ENCODE assay signal across 8 mouse cellular contexts in the genomic region with DNA sequence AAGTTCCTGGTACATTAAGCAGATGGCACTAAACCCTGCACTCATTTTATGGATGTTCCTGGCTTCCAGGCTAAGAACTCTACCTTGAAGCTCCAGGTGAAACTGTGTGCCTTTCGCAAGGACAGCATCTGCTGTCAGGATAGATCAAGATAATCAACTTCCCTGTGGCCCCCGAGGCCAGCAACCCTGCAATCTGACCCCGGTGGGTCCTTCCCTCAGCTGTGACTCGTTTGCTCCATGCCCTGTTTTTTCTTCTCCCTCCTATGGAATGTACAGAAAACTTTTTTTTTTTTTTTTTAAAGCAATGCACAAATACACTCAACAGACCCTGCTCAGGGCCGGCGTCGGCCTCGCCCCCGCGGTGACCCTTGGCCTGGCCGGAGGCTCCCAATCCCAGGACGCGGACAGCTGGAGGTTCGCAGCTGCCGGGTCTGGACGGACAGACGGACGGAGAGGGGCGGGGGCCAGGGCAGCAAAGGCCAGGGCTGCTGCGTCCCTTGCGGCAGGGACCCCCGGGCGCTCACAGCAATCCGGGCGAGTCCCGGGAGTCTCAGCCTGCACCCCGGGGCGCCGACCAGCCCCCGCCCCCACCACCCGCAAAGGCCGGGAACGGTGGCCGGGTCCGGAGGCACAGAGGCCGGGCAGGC. TPM values are rescaled to one million over a fixed set of nuclear protein-coding genes. Genes with fewer than 3 reads are reported as not detected.
A peak's percentile ranks its signal among the peaks of the same experiment; 100 is the strongest.
DNase-seq lines count a peak whose midpoint lies in the region; ATAC-seq lines count a peak whose summit lies in the region.
"Had no signal": no experiment of that assay in that cellular context is flagged by ENCODE, and none has a peak within 500 bp of the region (broad histone marks: within the 10 kb centered on the region; RNA-seq: fewer than 3 reads in every experiment).

No protein-coding gene starts in this region.

- peak overlapping the region; percentile 97 for H3K9ac ChIP-seq in liver, embryonic 11.5 days (ENCODE audit: low read depth, low read length)
- peak overlapping the region; percentile 97 for H3K9ac ChIP-seq in neural tube, embryonic 14.5 days (replicated peaks; ENCODE audit: low read depth, low read length)

- WGBS in liver, embryonic 11.5 days: 0% methylated on average over 36 of the region's 36 CpGs
- under 1% methylated on average over 36 of the region's 36 CpGs for WGBS in neural tube, embryonic 14.5 days

- H3K27ac ChIP-seq in liver, embryonic 11.5 days (ENCODE audit: low read depth, low read length): peak overlapping the region; percentile 59
- peak overlapping the region; percentile 73 for H3K27ac ChIP-seq in neural tube, embryonic 14.5 days (ENCODE audit: low read depth, low read length)

- H3K4me3 ChIP-seq in liver, embryonic 11.5 days (ENCODE audit: low read depth, low read length): peak overlapping the region; percentile 98
- peak overlapping the region; percentile 99 for H3K4me3 ChIP-seq in neural tube, embryonic 14.5 days (ENCODE audit: low read depth, low read length)

- peak; percentile 7 for DNase-seq in spleen, adult 12 weeks (ENCODE audit: low spot score)
- no peak for DNase-seq in spleen, adult 18-20 months
- peak; percentile 61 for DNase-seq in embryo, embryonic 10 days (ENCODE audit: low spot score)
- peak; percentile 13 to 17 for DNase-seq in heart, postnatal 10 days
- peak; percentile 45 for DNase-seq in liver, embryonic 11.5 days (ENCODE audit: low spot score)
- DNase-seq in left cerebral cortex, postnatal 36 days (ENCODE audit: low spot score in 2 of 2): no peak

- H3K4me2 ChIP-seq in liver, embryonic 11.5 days: peak overlapping the region; percentile 88
- peak overlapping the region; percentile 93 for H3K4me2 ChIP-seq in neural tube, embryonic 14.5 days (ENCODE audit: low read depth, low read length)

- intact Hi-C loops in heart, postnatal 10 days (cut with DNase I): loop anchor here (1.0 to 2.0 kb wide), 2 partner anchors 36 to 52 kb away; a partner anchor contains a TSS
- intact Hi-C loops in left cerebral cortex, postnatal 36 days (cut with DNase I): loop anchor here (5.0 kb wide), 2 partner anchors 38 to 53 kb away; a partner anchor contains a TSS

- no peaks in the 10 kb centered on the region for H3K9me3 ChIP-seq in liver, embryonic 11.5 days (ENCODE audit: control insufficient read depth, low read length)
- no peaks in the 10 kb centered on the region for H3K9me3 ChIP-seq in neural tube, embryonic 14.5 days (ENCODE audit: control insufficient read depth, low read length)

- H3K4me1 ChIP-seq in liver, embryonic 11.5 days (replicated peaks; ENCODE audit: control insufficient read depth, insufficient read depth, low read length): peaks cover 10% of the 10 kb centered on the region
- peaks cover 13% of the 10 kb centered on the region for H3K4me1 ChIP-seq in neural tube, embryonic 14.5 days (ENCODE audit: control insufficient read depth, insufficient read depth, low read length)

- peak; percentile 71 for ATAC-seq in liver, embryonic 11.5 days (replicated peaks; ENCODE audit: low FRiP score)
- ATAC-seq in neural tube, embryonic 14.5 days (ENCODE audit: low read depth): no peak; the same call in none of the 2 replicates

- H3K36me3 ChIP-seq in liver, embryonic 11.5 days (ENCODE audit: control insufficient read depth, insufficient read depth, low read length): peaks cover 5% of the 10 kb centered on the region; the same call in 1 of the 2 replicates
- peaks cover 16% of the 10 kb centered on the region for H3K36me3 ChIP-seq in neural tube, embryonic 14.5 days (ENCODE audit: control insufficient read depth, insufficient read depth, low read length)

- H3K27me3 ChIP-seq in liver, embryonic 11.5 days (replicated peaks; ENCODE audit: control insufficient read depth, insufficient read depth, low read length): no peaks in the 10 kb centered on the region
- no peaks in the 10 kb centered on the region for H3K27me3 ChIP-seq in neural tube, embryonic 14.5 days (ENCODE audit: control insufficient read depth, insufficient read depth, low read length)

RNA-seq across cellular contexts. Expression of a gene that starts 20.4 kb away (rescaled TPM):
- total RNA-seq in heart, postnatal 10 days (2021): 100 to 1,000 TPM; 104 to 109 TPM
- polyA plus RNA-seq in liver, embryonic 11.5 days (2014; fragmentation: Nextera tagmentation; extraction: Ambion mirVana): 37.2 and 42.5 TPM in 2 replicates
- polyA plus RNA-seq in neural tube, embryonic 14.5 days (2014; fragmentation: Nextera tagmentation; extraction: Ambion mirVana): 66.7 and 74.0 TPM in 2 replicates
- total RNA-seq in left cerebral cortex, postnatal 36 days (2021): 10 to 100 TPM; 48.0 to 54.0 TPM

RNA-seq across cellular contexts. Expression of a gene that starts 22.0 kb away (rescaled TPM):
- total RNA-seq in heart, postnatal 10 days (2021): under 1 TPM; 0.57 to 0.64 TPM
- not detected in 2 replicates for polyA plus RNA-seq in liver, embryonic 11.5 days (2014; fragmentation: Nextera tagmentation; extraction: Ambion mirVana)
- 85.9 and 117 TPM in 2 replicates for polyA plus RNA-seq in neural tube, embryonic 14.5 days (2014; fragmentation: Nextera tagmentation; extraction: Ambion mirVana)
- 10 to 100 TPM; 17.9 to 19.9 TPM for total RNA-seq in left cerebral cortex, postnatal 36 days (2021)

RNA-seq across cellular contexts. Expression of a gene that starts 50.4 kb away (rescaled TPM):
- not detected for total RNA-seq in heart, postnatal 10 days (2021)
- polyA plus RNA-seq in liver, embryonic 11.5 days (2014; fragmentation: Nextera tagmentation; extraction: Ambion mirVana): not detected in 2 replicates
- polyA plus RNA-seq in neural tube, embryonic 14.5 days (2014; fragmentation: Nextera tagmentation; extraction: Ambion mirVana): not detected in 2 replicates
- under 1 TPM in 1 of 2 experiments, not detected in 1; 0.45 TPM for total RNA-seq in left cerebral cortex, postnatal 36 days (2021)
- total RNA-seq: left cerebral cortex, postnatal 10 days had no signal

RNA-seq across cellular contexts. Expression of a gene that starts 51.4 kb away (rescaled TPM):
- total RNA-seq in heart, postnatal 10 days (2021): 10 to 100 TPM; 16.7 to 18.5 TPM
- 37.9 and 38.6 TPM in 2 replicates for polyA plus RNA-seq in liver, embryonic 11.5 days (2014; fragmentation: Nextera tagmentation; extraction: Ambion mirVana)
- polyA plus RNA-seq in neural tube, embryonic 14.5 days (2014; fragmentation: Nextera tagmentation; extraction: Ambion mirVana): 22.1 and 25.1 TPM in 2 replicates
- total RNA-seq in left cerebral cortex, postnatal 36 days (2021): 10 to 100 TPM in 1 of 2 experiments, 1 to 10 TPM in 1; 9.8 to 14.5 TPM

RNA-seq across cellular contexts. Expression of a gene that starts 52.6 kb away (rescaled TPM):
- 100 to 1,000 TPM; 571 to 624 TPM for total RNA-seq in heart, postnatal 10 days (2021)
- 37.2 and 42.5 TPM in 2 replicates for polyA plus RNA-seq in liver, embryonic 11.5 days (2014; fragmentation: Nextera tagmentation; extraction: Ambion mirVana)
- 79.8 and 81.8 TPM in 2 replicates for polyA plus RNA-seq in neural tube, embryonic 14.5 days (2014; fragmentation: Nextera tagmentation; extraction: Ambion mirVana)
- 100 to 1,000 TPM; 381 to 455 TPM for total RNA-seq in left cerebral cortex, postnatal 36 days (2021)

Comparison
In these comparisons a context has a peak if more than half of its experiments do, and no peak if none do; other contexts are left out.
1. DNase-seq: peak in spleen, adult 12 weeks (single experiment), embryo, embryonic 10 days (single experiment), heart, postnatal 10 days (2 of 2) and liver, embryonic 11.5 days (single experiment); none in spleen, adult 18-20 months (0 of 2) and left cerebral cortex, postnatal 36 days (0 of 2).
2. RNA of a gene that starts 22.0 kb away (total RNA-seq): 17.9 to 19.9 TPM in left cerebral cortex, postnatal 36 days; 0.57 to 0.64 TPM in heart, postnatal 10 days; every median in the first group is over 10 times any median in the second.